Mouse (Mus musculus): ENCODE data around the gene Wwtr1. TPM values are rescaled to one million over a fixed set of nuclear protein-coding genes. Genes with fewer than 3 reads are reported as not detected.

Wwtr1 gene
- total RNA-seq, 2 experiments from 2014 or later: 47.2 to 50.9 TPM

GRCm38 (mm10) chr3:57558761-57559160 lies 16.9 kb downstream of the Wwtr1 start:
- DNase-seq: no peak

- DNase-seq: no peak
Observed at GRCm38 (mm10) chr3:57557408-57557807, 18.3 kb downstream of the Wwtr1 start.

- no peak for DNase-seq
Observed at GRCm38 (mm10) chr3:57555560-57555959, 20.1 kb downstream of the Wwtr1 start.

GRCm38 (mm10) chr3:57554890-57555239 lies 20.8 kb downstream of the Wwtr1 start:
- DNase-seq: no peak

GRCm38 (mm10) chr3:57554124-57554889 lies 21.4 kb downstream of the Wwtr1 start:
- no peak for DNase-seq

- DNase-seq: no peak
Observed at GRCm38 (mm10) chr3:57553108-57553507, 22.6 kb downstream of the Wwtr1 start.

- no peak for DNase-seq
Observed at GRCm38 (mm10) chr3:57551210-57551609, 24.5 kb downstream of the Wwtr1 start.

- no peak for DNase-seq
Observed at GRCm38 (mm10) chr3:57550468-57551185, 25.1 kb downstream of the Wwtr1 start.

GRCm38 (mm10) chr3:57544154-57544553 lies 31.6 kb downstream of the Wwtr1 start:
- peak; percentile 10 for DNase-seq

- DNase-seq: no peak
Observed at GRCm38 (mm10) chr3:57542848-57543380, 32.8 kb downstream of the Wwtr1 start.

GRCm38 (mm10) chr3:57541205-57541604 lies 34.5 kb downstream of the Wwtr1 start:
- DNase-seq: no peak

- no peak for DNase-seq
Observed at GRCm38 (mm10) chr3:57540474-57540873, 35.2 kb downstream of the Wwtr1 start.

- no peak for DNase-seq
Observed at GRCm38 (mm10) chr3:57535483-57536185, 40.1 kb downstream of the Wwtr1 start.

- DNase-seq: peak; percentile 33
Observed at GRCm38 (mm10) chr3:57534450-57534849, 41.3 kb downstream of the Wwtr1 start.

- no peak for DNase-seq
Observed at GRCm38 (mm10) chr3:57533876-57534275, 41.8 kb downstream of the Wwtr1 start.

GRCm38 (mm10) chr3:57532991-57533725 lies 42.6 kb downstream of the Wwtr1 start:
- DNase-seq: no peak

- DNase-seq: no peak
Observed at GRCm38 (mm10) chr3:57530836-57531235, 44.9 kb downstream of the Wwtr1 start.

GRCm38 (mm10) chr3:57530221-57530620 lies 45.5 kb downstream of the Wwtr1 start:
- no peak for DNase-seq

GRCm38 (mm10) chr3:57527154-57527553 lies 48.6 kb downstream of the Wwtr1 start:
- DNase-seq: no peak

GRCm38 (mm10) chr3:57523093-57523492 lies 52.6 kb downstream of the Wwtr1 start:
- no peak for DNase-seq

GRCm38 (mm10) chr3:57521876-57522275 lies 53.8 kb downstream of the Wwtr1 start:
- DNase-seq: no peak

- no peak for DNase-seq
Observed at GRCm38 (mm10) chr3:57519995-57520394, 55.7 kb downstream of the Wwtr1 start.

Data from adrenal gland, postnatal 10 days (tissue).